Mouse (Mus musculus) bone marrow, adult 2 months (tissue): ENCODE results near the gene Gm2832. TPM values are rescaled to one million over a fixed set of nuclear protein-coding genes. Genes with fewer than 3 reads are reported as not detected.
"Not testable (repeated sequence)": the region's sequence is repeated elsewhere in the genome, so short reads cannot be mapped to it uniquely, and the experiment has no call there.

Source experiments
- H3K27ac ChIP-seq: fragments of 200-500 bp; 2 replicates; pipeline ENCODE4 v1.5.1; 2012; ENCODE audit warnings: low read depth, mild to moderate bottlenecking, control low read depth, inconsistent platforms, low read length; ENCODE audit not compliant: control insufficient read depth, poor library complexity, insufficient read depth
- H3K4me1 ChIP-seq: fragments of 200-500 bp; 2 replicates; pipeline ENCODE4 v1.6.1; 2011; ENCODE audit warnings: low read length; ENCODE audit not compliant: control insufficient read depth, insufficient read depth
- H3K4me3 ChIP-seq: fragments of 200-500 bp; replicated peaks from 2 replicates; pipeline ENCODE3; 2011; ENCODE audit warnings: mild to moderate bottlenecking, low read depth, low read length, control low read depth; ENCODE audit not compliant: control insufficient read depth
- WGBS: fragments of 180-500 bp; shearing (Covaris S2); methylation state at CpG from one replicate; pipeline ENCODE4 v1.1.7; 2018; 5-methylcytosine and 5-hydroxymethylcytosine counted together
- polyA plus RNA-seq: library from polyadenylated mRNA; stranded (reverse); fragments of >200 nt; gene quantifications from 2 replicates; pipeline ENCODE4 v1.2.4, GENCODE M21; 2011; ENCODE audit warnings: low replicate concordance; ENCODE audit not compliant: missing spikeins, insufficient read depth, insufficient read length

Gene Gm2832
- polyA plus RNA-seq: not detected in 2 replicates

- not testable (repeated sequence) for H3K4me3 ChIP-seq, H3K4me1 ChIP-seq, H3K27ac ChIP-seq
- WGBS: 84% methylated on average over 2 of the region's 3 CpGs
These were observed at the start of gene Gm2832 for GRCm38 (mm10) chr14:41278505-41278904. Gm2832 (plus strand) TSS chr14:41278805.

DNA sequence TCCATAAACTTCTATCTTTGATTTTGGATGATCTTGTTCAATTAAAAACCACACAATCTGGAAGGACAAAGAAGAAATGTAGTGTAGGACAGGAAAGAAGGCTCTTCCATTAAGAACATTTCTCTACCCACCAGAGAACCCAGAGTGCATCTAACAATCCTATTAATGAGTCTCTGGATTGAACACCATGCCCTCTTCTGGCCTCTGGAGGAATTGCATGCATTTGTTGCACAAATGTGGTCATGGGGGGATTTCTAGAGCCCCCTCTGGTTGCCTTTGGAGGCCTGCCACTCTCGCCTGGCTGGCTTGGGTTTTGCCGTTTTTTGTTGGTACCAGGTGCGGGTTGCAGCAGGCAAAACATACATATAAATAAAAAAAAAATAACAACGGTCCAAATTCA lies 15.3 kb upstream of the Gm2832 start:
- H3K27ac ChIP-seq, H3K4me1 ChIP-seq, H3K4me3 ChIP-seq: not testable (repeated sequence)
- 42% methylated on average over 4 of the region's 4 CpGs for WGBS

DNA sequence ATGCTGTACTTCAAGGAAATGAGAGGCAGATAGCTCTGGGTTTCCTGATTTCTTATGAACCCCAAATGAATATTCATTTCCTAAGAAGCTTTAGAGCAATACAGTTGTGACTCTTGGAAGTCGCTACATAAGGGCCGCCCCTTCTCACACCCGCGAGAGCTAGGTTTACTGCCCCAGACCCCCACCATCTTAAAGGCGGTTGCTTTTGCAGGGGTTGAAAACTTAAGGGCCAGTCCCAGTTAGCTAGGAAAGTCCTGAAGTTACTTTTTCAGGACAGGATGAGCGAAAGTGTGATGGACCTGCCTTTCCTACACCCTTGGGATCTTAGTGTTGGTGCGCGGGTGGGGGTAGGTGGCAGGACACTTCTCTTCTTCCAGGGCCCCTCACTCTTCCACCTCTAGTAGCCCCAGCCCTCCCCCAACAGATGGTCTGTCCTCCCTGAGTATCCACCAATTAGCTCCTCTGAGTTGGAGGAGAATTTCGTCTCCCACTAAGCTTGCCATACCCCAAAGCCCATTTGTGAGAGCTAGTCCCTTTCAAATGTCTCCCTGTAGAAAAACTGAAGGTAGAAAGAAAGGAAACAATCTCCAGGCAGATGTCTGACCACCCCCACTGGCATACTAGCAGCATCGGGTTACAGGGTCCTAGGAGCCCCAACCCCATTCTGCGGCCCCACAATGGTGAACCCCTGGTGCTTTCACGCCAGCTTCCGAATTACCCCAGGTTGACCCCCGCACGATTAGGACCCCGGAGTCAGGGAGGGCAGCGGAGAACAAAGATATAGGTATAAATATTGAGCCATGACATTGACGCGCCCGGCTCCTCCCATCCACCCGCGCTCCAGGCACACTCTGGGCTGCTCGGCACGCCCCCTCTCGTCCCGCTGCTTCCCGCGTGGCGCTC lies 14.5 kb upstream of the Gm2832 start:
- not testable (repeated sequence) for H3K27ac ChIP-seq, H3K4me3 ChIP-seq, H3K4me1 ChIP-seq
- WGBS: 8% methylated on average over 25 of the region's 29 CpGs

DNA sequence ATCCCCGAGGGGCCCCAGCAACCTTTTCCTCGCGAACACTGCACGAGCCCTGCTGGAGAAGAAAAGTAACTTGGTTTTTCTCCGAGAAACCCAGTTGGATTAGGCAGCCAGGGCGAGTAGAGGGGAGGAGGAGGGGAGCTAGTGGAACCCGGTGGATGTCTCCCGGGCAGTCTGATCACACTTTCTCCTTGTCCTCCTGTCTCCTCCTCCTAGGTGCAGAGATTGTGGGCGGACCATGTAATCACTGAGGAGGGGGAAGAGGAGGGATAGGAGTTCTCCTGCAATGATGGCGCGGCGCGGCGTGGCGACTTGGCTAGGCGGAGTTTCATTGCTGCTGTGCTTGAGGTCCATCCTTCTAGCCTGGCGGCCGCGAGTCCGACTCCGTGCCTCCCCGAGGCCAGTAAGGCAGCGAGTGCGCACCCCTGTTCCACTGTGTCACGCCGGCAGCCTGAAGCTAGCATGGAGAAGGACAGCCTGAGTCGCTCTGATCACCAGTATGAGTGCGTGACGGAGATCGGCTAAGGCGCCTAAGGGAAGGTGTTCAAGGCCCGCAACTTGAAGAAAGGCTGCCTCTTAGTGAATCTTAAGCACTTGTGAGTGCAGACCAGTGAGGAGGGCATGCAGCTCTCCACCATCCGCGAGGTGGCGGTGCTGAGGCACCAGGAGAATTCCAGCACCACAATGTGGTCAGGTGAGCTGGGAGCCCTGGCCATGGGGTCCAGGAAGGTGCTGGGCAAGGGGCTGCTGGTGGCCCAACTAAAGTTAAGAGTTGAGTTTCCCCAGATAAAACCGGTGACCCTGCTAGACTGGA lies 13.6 kb upstream of the Gm2832 start:
- WGBS: 3% methylated on average over 26 of the region's 36 CpGs
- H3K4me1 ChIP-seq, H3K4me3 ChIP-seq, H3K27ac ChIP-seq: not testable (repeated sequence)

- H3K4me1 ChIP-seq, H3K4me3 ChIP-seq, H3K27ac ChIP-seq: not testable (repeated sequence)
- 0% methylated on average over 1 of the region's 1 CpGs for WGBS
These were observed 7.4 kb downstream of the Gm2832 start for GRCm38 (mm10) chr14:41285965-41286364.

Other genes starting within 250 kb of the Gm2832 start
- not detected in 2 replicates for gene Dydc2, start 209.6 kb upstream of the Gm2832 start, polyA plus RNA-seq
- gene Dydc1, start 205.9 kb upstream of the Gm2832 start, polyA plus RNA-seq: 2.5 TPM in 1 of 2 replicates, not detected in the other
- 1.4 and 7.5 TPM in 2 replicates for gene Mat1a, start 173.8 kb upstream of the Gm2832 start, polyA plus RNA-seq
- not detected in 2 replicates for gene Sftpa1, start 147.0 kb upstream of the Gm2832 start, polyA plus RNA-seq
- gene Mbl1, start 127.3 kb upstream of the Gm2832 start, polyA plus RNA-seq: 1.1 TPM in 1 of 2 replicates, not detected in the other
- 0.77 and 1.2 TPM in 2 replicates for gene Sftpd, start 93.7 kb upstream of the Gm2832 start, polyA plus RNA-seq
- not detected in 2 replicates for gene Gm5798, start 69.8 kb downstream of the Gm2832 start, polyA plus RNA-seq
- gene Gm7945, start 107.6 kb downstream of the Gm2832 start, polyA plus RNA-seq: not detected in 2 replicates
- not detected in 2 replicates for gene Gm6482, start 129.5 kb downstream of the Gm2832 start, polyA plus RNA-seq
- not detected in 2 replicates for gene Gm7954, start 174.7 kb downstream of the Gm2832 start, polyA plus RNA-seq
- gene Gm3486, start 210.7 kb downstream of the Gm2832 start, polyA plus RNA-seq: not detected in 2 replicates